Mouse (Mus musculus): Measurements from ENCODE around the gene Fbxo39.

- TF ChIP-seq GATA1 (IDR thresholded peaks at IDR 0.05; ENCODE audit: low read length) (no peak), TAL1 (IDR thresholded peaks at IDR 0.05; ENCODE audit: low read length) (no peak)
These were observed 32.3 kb upstream of the Fbxo39 start for GRCm38 (mm10) chr11:72281852-72282400.
